Mouse (Mus musculus): ENCODE results near the gene Dcx. TPM values are rescaled to one million over a fixed set of nuclear protein-coding genes. Genes with fewer than 3 reads are reported as not detected.

Dcx gene
- under 1 TPM; 0.23 to 0.35 TPM for total RNA-seq (2021)
- long read RNA-seq, experiment 1: 0 reads
- long read RNA-seq, experiment 2: 0 reads

- DNase-seq (ENCODE audit: low spot score in 2 of 2): no peak
Observed at GRCm38 (mm10) chrX:143932958-143933357, at the start of gene Dcx. TSS of gene Dcx (minus strand) at chrX:143933311.

GRCm38 (mm10) chrX:143966249-143966648 lies 33.1 kb upstream of the Dcx start:
- DNase-seq (ENCODE audit: low spot score in 2 of 2): no peak

- no peak for DNase-seq (ENCODE audit: low spot score in 2 of 2)
Observed at GRCm38 (mm10) chrX:143933671-143934070, 560 bp upstream of the Dcx start.

- DNase-seq (ENCODE audit: low spot score in 2 of 2): no peak
Observed at GRCm38 (mm10) chrX:143932530-143932929, 581 bp downstream of the Dcx start.

- no peak for DNase-seq (ENCODE audit: low spot score in 2 of 2)
Observed at GRCm38 (mm10) chrX:143931400-143932185, 1.5 kb downstream of the Dcx start.

GRCm38 (mm10) chrX:143922070-143922469 lies 11.0 kb downstream of the Dcx start:
- no peak for DNase-seq (ENCODE audit: low spot score in 2 of 2)

GRCm38 (mm10) chrX:143906699-143907471 lies 26.2 kb downstream of the Dcx start:
- no peak for DNase-seq (ENCODE audit: low spot score in 2 of 2)

- DNase-seq (ENCODE audit: low spot score in 2 of 2): peak in 1 of 2 experiments; percentile 17
Observed at GRCm38 (mm10) chrX:143904689-143905088, 28.4 kb downstream of the Dcx start.

- no peak for DNase-seq (ENCODE audit: low spot score in 2 of 2)
Observed at GRCm38 (mm10) chrX:143902300-143902699, 30.8 kb downstream of the Dcx start.

GRCm38 (mm10) chrX:143897363-143898285 lies 35.5 kb downstream of the Dcx start:
- no peak for DNase-seq (ENCODE audit: low spot score in 2 of 2)

GRCm38 (mm10) chrX:143896936-143897335 lies 36.2 kb downstream of the Dcx start:
- no peak for DNase-seq (ENCODE audit: low spot score in 2 of 2)

GRCm38 (mm10) chrX:143893180-143893579 lies 39.9 kb downstream of the Dcx start:
- no peak for DNase-seq (ENCODE audit: low spot score in 2 of 2)

- peak in 1 of 2 experiments; percentile 18 for DNase-seq (ENCODE audit: low spot score in 2 of 2)
Observed at GRCm38 (mm10) chrX:143885765-143886164, 47.3 kb downstream of the Dcx start.

GRCm38 (mm10) chrX:143884953-143885352 lies 48.2 kb downstream of the Dcx start:
- DNase-seq (ENCODE audit: low spot score in 2 of 2): no peak

- DNase-seq (ENCODE audit: low spot score in 2 of 2): no peak
Observed at GRCm38 (mm10) chrX:143884299-143884698, 48.8 kb downstream of the Dcx start.

GRCm38 (mm10) chrX:143881806-143882468 lies 51.2 kb downstream of the Dcx start:
- DNase-seq (ENCODE audit: low spot score in 2 of 2): no peak

GRCm38 (mm10) chrX:143879631-143880030 lies 53.5 kb downstream of the Dcx start:
- no peak for DNase-seq (ENCODE audit: low spot score in 2 of 2)

GRCm38 (mm10) chrX:143867129-143867664 lies 65.9 kb downstream of the Dcx start:
- no peak for DNase-seq (ENCODE audit: low spot score in 2 of 2)

- no peak for DNase-seq (ENCODE audit: low spot score in 2 of 2)
Observed at GRCm38 (mm10) chrX:143851351-143851750, 81.8 kb downstream of the Dcx start.

- no peak for DNase-seq (ENCODE audit: low spot score in 2 of 2)
Observed at GRCm38 (mm10) chrX:143849969-143850368, 83.1 kb downstream of the Dcx start.

Data from adrenal gland, adult 18-20 months (tissue).